Mouse (Mus musculus): ENCODE results near the gene Sdk1.

- no peak for TF ChIP-seq RCOR1 (conservative IDR thresholded peaks at IDR 0.05; ENCODE audit: low read depth, low read length)
- no peak for TF ChIP-seq POLR2A (IDR thresholded peaks at IDR 0.05; ENCODE audit: low read depth, low read length)
- no peak for TF ChIP-seq SMC3 (IDR thresholded peaks at IDR 0.05; ENCODE audit: low read depth, low read length)
- TF ChIP-seq PAX5 (IDR thresholded peaks at IDR 0.05; ENCODE audit: low read length): no peak
- TF ChIP-seq MAX (IDR thresholded peaks at IDR 0.05; ENCODE audit: low read length): no peak
- TF ChIP-seq CTCF (conservative IDR thresholded peaks at IDR 0.05 in 1 of 2, IDR thresholded peaks at IDR 0.05 in 1 of 2; ENCODE audit: low read depth in 2 of 2, low read length in 2 of 2): no peak
- no peak for TF ChIP-seq USF2 (conservative IDR thresholded peaks at IDR 0.05; ENCODE audit: low read depth, low read length)
- TF ChIP-seq HCFC1 (IDR thresholded peaks at IDR 0.05; ENCODE audit: low read depth, low read length): no peak
- TF ChIP-seq GABPA (IDR thresholded peaks at IDR 0.05; ENCODE audit: insufficient replicate concordance, low read depth, low read length): no peak
- TF ChIP-seq MYC (IDR thresholded peaks at IDR 0.05; ENCODE audit: low read depth, low read length): no peak
- TF ChIP-seq CHD2 (IDR thresholded peaks at IDR 0.05; ENCODE audit: low read length): no peak
- TF ChIP-seq TBP (conservative IDR thresholded peaks at IDR 0.05; ENCODE audit: low read depth, low read length): no peak
Measured at GRCm38 (mm10) chr5:141264253-141264652, 23.0 kb downstream of the Sdk1 start.

Measured in CH12.LX (cell line).